Comparison of ENCODE assay signal across 11 mouse cellular contexts in the genomic region with DNA sequence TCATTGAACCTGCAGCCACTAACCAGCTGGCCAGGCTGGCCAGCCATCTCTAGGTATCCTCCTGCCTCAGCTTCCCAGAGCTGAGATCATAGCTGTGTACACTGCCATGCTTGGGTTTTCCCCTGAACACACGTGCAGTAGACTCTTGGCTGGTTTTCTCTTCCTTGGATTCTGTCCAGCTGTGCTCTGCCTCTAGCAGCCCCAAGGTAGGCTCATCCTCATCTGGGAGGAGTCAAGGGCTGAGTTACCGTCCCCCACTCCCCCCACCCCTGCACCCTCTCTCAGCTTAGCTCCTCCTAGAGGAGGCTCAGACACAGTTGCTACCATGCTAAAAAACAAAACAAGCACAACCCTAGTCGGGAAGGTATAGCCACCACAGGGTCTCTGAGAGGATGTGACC. TPM values are rescaled to one million over a fixed set of nuclear protein-coding genes. Genes with fewer than 3 reads are reported as not detected.
A peak's percentile ranks its signal among the peaks of the same experiment; 100 is the strongest.
DNase-seq lines count a peak whose midpoint lies in the region; ATAC-seq and TF ChIP-seq lines count a peak whose summit lies in the region.
"Had no signal": no experiment of that assay in that cellular context is flagged by ENCODE, and none has a peak within 500 bp of the region (broad histone marks: within the 10 kb centered on the region; RNA-seq: fewer than 3 reads in every experiment).

No protein-coding gene starts in this region.

- TF ChIP-seq POLR2A in CH12.LX (IDR thresholded peaks at IDR 0.05; ENCODE audit: low read depth, low read length): no peak

- no peak for TF ChIP-seq CTCF in CH12.LX (conservative IDR thresholded peaks at IDR 0.05 in 1 of 2, IDR thresholded peaks at IDR 0.05 in 1 of 2; ENCODE audit: low read depth in 2 of 2, low read length in 2 of 2)

- H3K79me2 ChIP-seq in CH12.LX (replicated peaks; ENCODE audit: control insufficient read depth, extremely low read depth, insufficient read depth, poor library complexity, severe bottlenecking): no peaks in the 10 kb centered on the region

- H3K27me3 ChIP-seq in kidney, embryonic 15.5 days: no peaks in the 10 kb centered on the region
- no peaks in the 10 kb centered on the region for H3K27me3 ChIP-seq in CH12.LX (replicated peaks)

- ATAC-seq in kidney, embryonic 15.5 days (replicated peaks; ENCODE audit: low FRiP score): no peak

- H3K9ac ChIP-seq in kidney, embryonic 15.5 days: no peak overlapping the region
- no peak overlapping the region for H3K9ac ChIP-seq in CH12.LX (ENCODE audit: insufficient read depth, low read depth)
- H3K9ac ChIP-seq: liver, embryonic 15.5 days had no signal

- dilution Hi-C loops in CH12.LX (cut with MboI; ENCODE audit: extremely low pct_ligation_motif_present, extremely low pct_unique_long_range_greater_than_20kb, low sequenced_read_pairs): no loop called here

- no peak overlapping the region for H3K4me2 ChIP-seq in kidney, embryonic 15.5 days
- H3K4me2 ChIP-seq in CH12.LX (ENCODE audit: insufficient read depth, low read depth, poor library complexity, severe bottlenecking): no peak overlapping the region
- H3K4me2 ChIP-seq: midbrain, embryonic 11.5 days had no signal

- peak; percentile 29 to 36 for DNase-seq in cerebellum, postnatal 10 days
- no peak for DNase-seq in cerebellum, postnatal 36 days
- no peak for DNase-seq in kidney, postnatal 36 days
- DNase-seq in CH12.LX (ENCODE audit: extremely low read depth): no peak
- DNase-seq in induced T-regulatory cell, adult 2 months (ENCODE audit: low read depth): peak; percentile 42
- DNase-seq in thymus, adult 18-20 months: no peak
- DNase-seq in adrenal gland, postnatal 4 days (ENCODE audit: low spot score in 2 of 2): no peak
- DNase-seq: cerebellum, adult 8-10 months had no signal

- no peak for TF ChIP-seq EP300 in CH12.LX (IDR thresholded peaks at IDR 0.05; ENCODE audit: low read length)

- H3K36me3 ChIP-seq in kidney, embryonic 15.5 days: no peaks in the 10 kb centered on the region
- no peaks in the 10 kb centered on the region for H3K36me3 ChIP-seq in CH12.LX (replicated peaks in 1 of 2; ENCODE audit: control insufficient read depth in 1 of 2, insufficient read depth in 1 of 2, low read length in 1 of 2)
- H3K36me3 ChIP-seq: liver, embryonic 15.5 days had no signal

- H3K4me1 ChIP-seq in kidney, embryonic 15.5 days: peaks cover 63% of the 10 kb centered on the region
- peaks cover 20 to 48% of the 10 kb centered on the region in 2 experiments for H3K4me1 ChIP-seq in CH12.LX (ENCODE audit: control insufficient read depth in 1 of 2, insufficient read depth in 2 of 2)

- H3K27ac ChIP-seq in kidney, embryonic 15.5 days: peak overlapping the region; percentile 94
- H3K27ac ChIP-seq in CH12.LX (ENCODE audit: insufficient read depth, low read depth): no peak overlapping the region
- H3K27ac ChIP-seq: liver, embryonic 15.5 days had no signal

- H3K9me3 ChIP-seq in kidney, embryonic 15.5 days (replicated peaks): no peaks in the 10 kb centered on the region
- peaks cover 2% of the 10 kb centered on the region for H3K9me3 ChIP-seq in CH12.LX (replicated peaks; ENCODE audit: low read length)
- H3K9me3 ChIP-seq: liver, embryonic 15.5 days had no signal

- in situ Hi-C loops in CH12.LX (cut with MboI; ENCODE audit: low pct_ligation_motif_present, low pct_unique_long_range_greater_than_20kb, low sequenced_read_pairs): no loop called here

- no peak overlapping the region for H3K4me3 ChIP-seq in kidney, embryonic 15.5 days (replicated peaks)
- H3K4me3 ChIP-seq in CH12.LX (replicated peaks in 1 of 3; ENCODE audit: low read depth in 2 of 3, low read length in 2 of 3, poor library complexity in 1 of 3): no peak overlapping the region
- H3K4me3 ChIP-seq: liver, embryonic 15.5 days had no signal

- 49% methylated on average over 3 of the region's 3 CpGs for WGBS in kidney, embryonic 15.5 days

- TF ChIP-seq RAD21 in CH12.LX (IDR thresholded peaks at IDR 0.05; ENCODE audit: low read depth, low read length): no peak

TF ChIP-seq in CH12.LX, 34 proteins besides CTCF, POLR2A, EP300 and RAD21:
- peak; percentile 44; the same call in 1 of the 2 replicates for TF ChIP-seq BHLHE40 (IDR thresholded peaks at IDR 0.05; ENCODE audit: low read depth, low read length)
- no peak for TF ChIP-seq PAX5 (IDR thresholded peaks at IDR 0.05; ENCODE audit: low read length)
- no peak for TF ChIP-seq ZMIZ1 (IDR thresholded peaks at IDR 0.05; ENCODE audit: low read depth, low read length)
- TF ChIP-seq KAT2A (IDR thresholded peaks at IDR 0.05; ENCODE audit: insufficient replicate concordance, low read length): no peak
- no peak for TF ChIP-seq JUND (conservative IDR thresholded peaks at IDR 0.05; ENCODE audit: low read depth, low read length)

RNA-seq across cellular contexts. Expression of a gene that starts 4.8 kb away (rescaled TPM):
- 1.2 and 1.8 TPM in 2 replicates for polyA plus RNA-seq in kidney, embryonic 15.5 days (2015; fragmentation: Nextera tagmentation; extraction: Ambion mirVana)
- 0.51 TPM in 1 of 2 replicates, not detected in the other for total RNA-seq in CH12.LX (2012; rRNA removed)
- total RNA-seq in CH12.LX (2014; rRNA removed): not detected in 2 replicates
- polyA plus RNA-seq in CH12.LX (2012; ENCODE audit: insufficient read length, low read depth): 0.29 TPM in 1 of 2 replicates, not detected in the other
- total RNA-seq in adrenal gland, postnatal 4 days (2021): 1 to 10 TPM; 6.7 to 7.3 TPM
- polyA plus RNA-seq: liver, embryonic 15.5 days had no signal

Comparison
In these comparisons a context has a peak if more than half of its experiments do, and no peak if none do; other contexts are left out.
1. DNase-seq: peak in cerebellum, postnatal 10 days (2 of 2) and induced T-regulatory cell, adult 2 months (single experiment); none in cerebellum, postnatal 36 days (0 of 2), kidney, postnatal 36 days (0 of 2), CH12.LX (single experiment), thymus, adult 18-20 months (0 of 2) and adrenal gland, postnatal 4 days (0 of 2).
2. RNA of a gene that starts 4.8 kb away (total RNA-seq): 6.7 to 7.3 TPM in adrenal gland, postnatal 4 days; 0.51 TPM in CH12.LX; every median in the first group is over 4 times any median in the second.